Mouse (Mus musculus) natural killer cell, adult 2 months (primary cell): ENCODE data around the gene 4930590J08Rik.

Experiments used
- DNase-seq, 2 experiments: peaks; one replicate each; pipeline ENCODE4 v3.0.0; 2022; ENCODE audit warnings: low spot score in 2 of 2

The 4930590J08Rik gene

DNA sequence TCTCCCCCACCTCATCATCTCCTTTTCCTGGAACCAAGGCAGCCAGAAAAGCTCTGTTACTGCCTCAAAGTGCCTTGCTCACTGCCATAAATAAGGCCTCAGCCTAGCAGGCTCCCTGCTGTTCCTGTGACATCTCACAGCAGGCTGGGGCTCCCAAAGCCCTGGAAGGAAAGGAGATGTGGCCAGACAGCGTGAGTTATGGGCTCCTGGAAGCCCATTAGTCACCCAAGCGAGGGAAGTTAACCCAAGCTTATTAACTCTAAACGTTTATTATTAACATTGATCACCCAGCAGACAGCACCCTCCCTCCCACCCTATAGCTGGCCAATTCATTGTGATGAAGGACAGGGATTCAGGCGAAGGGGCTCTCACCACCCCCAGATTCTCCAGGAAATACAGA is 60.8 kb downstream of the 4930590J08Rik start:
- no peak for DNase-seq

DNA sequence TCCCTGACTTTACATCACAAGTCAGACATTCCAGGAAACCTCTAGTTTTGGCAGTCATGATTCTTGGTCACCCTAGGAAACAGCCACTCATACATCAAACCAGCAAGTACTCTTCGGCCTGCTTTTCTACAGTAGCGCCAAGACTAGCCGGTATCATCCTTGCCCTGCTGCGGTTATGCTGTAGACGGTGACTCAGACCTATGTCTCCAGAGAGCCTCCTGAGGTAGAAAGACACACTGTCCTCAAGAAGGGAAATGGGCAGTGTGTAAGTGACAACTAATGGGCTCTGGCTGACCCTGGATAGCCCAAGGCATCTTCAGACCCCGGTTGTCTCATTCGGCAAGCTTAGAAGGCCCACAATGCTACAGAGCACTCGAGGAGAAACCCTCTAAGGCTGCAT is 62.5 kb downstream of the 4930590J08Rik start:
- DNase-seq, result no peak

GRCm38 (mm10) chr6:91966006-91966405 is 63.4 kb downstream of the 4930590J08Rik start:
- no peak for DNase-seq

DNA sequence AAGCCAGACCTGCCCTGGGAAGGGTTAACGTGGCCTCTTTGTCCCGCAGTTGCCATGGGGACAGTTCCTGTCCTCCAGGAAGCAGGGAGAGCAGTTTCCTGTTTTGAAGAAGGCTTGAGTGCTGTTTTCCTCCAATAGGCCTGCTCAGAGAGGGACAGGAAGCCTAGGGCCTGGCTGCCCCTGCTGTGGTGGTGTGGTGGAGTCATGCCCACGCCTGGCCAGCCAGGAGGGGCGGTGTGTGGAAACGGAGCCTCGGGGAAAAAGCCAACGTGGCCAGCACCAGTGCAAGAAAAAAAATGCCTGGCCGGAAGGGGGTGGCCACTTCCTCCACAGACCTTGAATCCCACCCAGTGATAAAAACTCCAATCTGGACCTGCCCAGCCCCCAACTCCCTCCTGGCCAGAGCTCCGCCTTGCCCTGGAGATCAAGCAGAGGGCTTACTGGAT is 69.6 kb downstream of the 4930590J08Rik start:
- peak; percentile 14 to 36 for DNase-seq

DNA sequence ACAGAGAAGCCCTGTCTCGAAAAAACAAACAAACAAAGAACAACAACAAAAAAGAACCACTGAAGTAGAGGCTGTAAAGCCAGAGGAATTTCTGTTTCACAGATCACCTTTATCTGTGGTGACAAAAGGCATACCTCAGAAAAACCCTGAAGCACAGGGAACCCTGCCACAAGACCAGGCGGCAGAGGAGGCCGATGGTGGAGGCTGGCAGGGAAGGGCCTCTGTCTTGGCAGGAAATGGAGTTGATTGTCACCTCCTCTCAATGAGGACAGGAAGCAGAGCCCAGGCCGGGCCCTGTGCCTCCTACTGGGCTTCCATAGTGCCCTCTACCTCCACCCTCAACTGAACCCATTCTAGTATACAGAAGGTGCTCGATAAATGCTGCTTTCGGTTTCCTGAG is 71.4 kb downstream of the 4930590J08Rik start:
- no peak for DNase-seq

- DNase-seq, result no peak
These were observed 76.0 kb downstream of the 4930590J08Rik start, which contains the start of gene Fgd5 for GRCm38 (mm10) chr6:91978371-91979300. TSS of gene Fgd5 (plus strand) at chr6:91978878.

- no peak for DNase-seq
These were observed 76.8 kb downstream of the 4930590J08Rik start for GRCm38 (mm10) chr6:91979301-91979996.

GRCm38 (mm10) chr6:91980011-91980410 is 77.4 kb downstream of the 4930590J08Rik start:
- no peak for DNase-seq

DNA sequence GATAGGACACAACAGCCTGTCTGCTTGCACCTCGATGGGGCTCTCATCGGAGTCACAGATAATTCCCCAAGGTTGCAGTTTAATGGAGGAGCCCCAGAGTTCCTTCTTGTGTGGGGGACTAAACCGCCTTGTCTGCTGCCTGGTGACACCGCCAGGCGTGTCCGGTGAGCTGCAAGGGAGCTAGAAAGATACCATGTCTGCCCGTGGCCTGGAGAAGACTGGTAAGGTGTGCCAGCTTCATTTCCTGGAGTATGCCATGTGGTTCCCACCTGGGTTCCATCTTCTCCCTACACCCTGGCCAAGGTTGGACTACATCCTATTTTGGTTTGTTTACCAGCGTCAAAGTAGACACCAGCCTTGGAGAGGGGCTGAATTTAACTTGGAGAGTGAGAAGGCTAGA is 87.5 kb downstream of the 4930590J08Rik start:
- DNase-seq, result no peak

- no peak for DNase-seq
These were observed 90.2 kb downstream of the 4930590J08Rik start for GRCm38 (mm10) chr6:91992823-91993222.

DNA sequence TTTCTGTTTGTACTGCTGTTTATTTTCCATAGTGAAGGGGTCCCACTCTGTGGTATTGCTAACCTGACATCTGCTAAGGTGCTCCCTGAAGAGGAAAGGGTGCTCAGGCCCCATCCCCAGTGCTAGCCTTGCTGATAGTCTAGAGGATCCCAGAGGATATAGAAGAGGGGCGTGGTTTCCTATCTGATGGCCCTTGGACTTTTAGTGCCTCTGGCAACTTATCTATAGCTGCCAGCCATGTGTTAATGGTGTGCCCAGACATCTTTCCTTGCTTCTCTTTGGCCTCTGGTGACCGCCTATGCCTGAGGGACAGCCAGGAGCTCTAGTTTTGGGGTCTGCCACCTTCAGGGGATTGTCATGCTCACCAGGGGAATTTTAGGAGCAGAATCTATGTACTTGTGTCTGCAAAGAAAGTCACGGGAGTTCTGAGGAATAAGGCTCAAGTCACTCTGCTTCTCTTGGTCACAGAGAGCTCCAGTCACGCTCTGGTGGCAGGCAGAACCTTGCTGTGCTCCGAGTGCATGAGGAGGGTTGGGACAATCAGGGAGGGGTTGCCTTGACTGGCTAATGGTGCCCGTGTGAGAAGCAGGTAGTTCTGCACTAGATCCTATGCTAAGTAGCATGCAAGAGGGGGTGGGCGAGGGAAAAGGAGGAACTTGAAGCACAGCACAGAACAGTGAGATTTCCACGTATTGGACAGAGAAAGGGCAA is 91.3 kb downstream of the 4930590J08Rik start:
- no peak for DNase-seq

DNA sequence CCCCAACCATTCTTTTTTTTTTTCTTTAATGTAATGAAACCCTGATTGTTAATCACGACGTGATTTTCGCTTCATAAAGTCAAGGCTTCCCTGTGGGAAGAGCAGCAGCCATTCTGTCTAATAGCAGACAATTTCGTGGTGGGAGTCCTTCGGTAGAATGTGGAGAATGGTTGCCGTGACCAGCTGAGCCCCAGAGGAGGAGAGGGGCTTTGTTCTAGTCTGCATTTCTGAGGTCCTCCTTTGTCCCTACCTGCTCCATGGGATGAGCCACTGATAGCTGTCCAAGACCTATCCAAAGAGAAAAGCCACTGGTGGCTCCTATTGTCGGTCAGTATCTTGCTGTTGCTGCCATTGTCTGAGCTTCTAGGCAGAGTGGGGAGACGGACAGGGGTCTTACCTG is 93.5 kb downstream of the 4930590J08Rik start:
- DNase-seq, result no peak
